Mouse (Mus musculus) limb, embryonic 11.5 days (tissue): ENCODE measurements at regions not wholly inside any gene's neighbourhood (a gene's known extent, or its start where the extent isn't known, plus 50 kb on each side); places are given as distances from the start of the nearest gene placed in this dataset.

ENCODE experiments used
- ATAC-seq: fragments of 200-750 bp; cut with Nextera tagmentation; 2 replicates; pipeline ENCODE4 v1.8.0; 2017; ENCODE audit warnings: low read depth; ENCODE audit not compliant: insufficient number of reproducible peaks, low FRiP score, low TSS enrichment
- DNase-seq: peaks from one replicate; pipeline ENCODE4 v3.0.0-alpha.2; 2015; ENCODE audit warnings: low spot score
- H3K27ac ChIP-seq: fragments of 300-500 bp; sonication (generic); replicated peaks from 2 replicates; pipeline ENCODE4 v1.5.1; 2014; ENCODE audit warnings: low read depth, mild to moderate bottlenecking, low read length
- H3K27me3 ChIP-seq: fragments of 300-500 bp; sonication (generic); 2 replicates; pipeline ENCODE4 v1.6.1; 2014; ENCODE audit warnings: mild to moderate bottlenecking, low read length, mixed read lengths; ENCODE audit not compliant: control insufficient read depth, insufficient read depth
- H3K36me3 ChIP-seq: fragments of 300-500 bp; sonication (generic); 2 replicates; pipeline ENCODE4 v1.6.1; 2014; ENCODE audit warnings: mild to moderate bottlenecking, low read length, moderate library complexity, mixed read lengths; ENCODE audit not compliant: control insufficient read depth, insufficient read depth
- H3K4me1 ChIP-seq: fragments of 300-500 bp; sonication (generic); 2 replicates; pipeline ENCODE4 v1.6.1; 2014; ENCODE audit warnings: low read length, mixed read lengths; ENCODE audit not compliant: control insufficient read depth, insufficient read depth
- H3K4me2 ChIP-seq: fragments of 300-500 bp; sonication (generic); 2 replicates; pipeline ENCODE4 v1.6.1; 2014; ENCODE audit warnings: low read depth, mild to moderate bottlenecking, moderate library complexity; ENCODE audit not compliant: severe bottlenecking
- H3K4me3 ChIP-seq: fragments of 300-500 bp; sonication (generic); 2 replicates; pipeline ENCODE4 v1.5.1; 2014; ENCODE audit warnings: low read depth, low read length
- H3K9ac ChIP-seq: fragments of 300-500 bp; sonication (generic); 2 replicates; pipeline ENCODE4 v1.6.1; 2014; ENCODE audit warnings: mild to moderate bottlenecking, low read length
- H3K9me3 ChIP-seq: fragments of 300-500 bp; sonication (generic); 2 replicates; pipeline ENCODE4 v1.6.1; 2016; ENCODE audit warnings: low read length; ENCODE audit not compliant: control insufficient read depth
- WGBS: fragments of 180-500 bp; shearing (Covaris S2); extraction: QIAGEN DNeasy Blood & Tissue Kit; methylation state at CpG from one replicate; pipeline ENCODE4 v1.1.7; 2014; 5-methylcytosine and 5-hydroxymethylcytosine counted together

DNA sequence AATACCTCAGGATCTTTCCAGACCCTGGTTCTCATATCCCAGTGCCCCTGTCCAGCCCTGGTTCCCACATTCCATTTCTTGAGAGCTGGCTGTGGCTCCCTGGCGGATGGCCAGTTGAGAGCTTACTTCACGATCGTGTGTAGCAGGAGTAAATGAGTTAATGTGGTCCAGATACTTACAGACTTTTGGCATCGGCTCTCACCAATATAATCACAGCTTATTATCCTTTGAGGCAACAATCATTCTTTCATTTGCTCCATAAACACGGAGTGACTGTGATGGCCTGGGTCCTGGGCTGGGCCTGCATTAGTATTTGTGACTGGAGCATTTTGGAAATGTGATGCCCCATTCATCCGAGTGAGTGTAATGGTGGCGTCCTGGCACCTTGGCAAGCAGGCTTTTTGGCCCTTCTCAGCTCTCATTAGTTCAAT lies 103.5 kb downstream of the Btg1 start:
- no peak for ATAC-seq
- H3K27ac ChIP-seq, result no peak overlapping the region
- no peak overlapping the region for H3K4me2 ChIP-seq
- H3K4me3 ChIP-seq, result no peak overlapping the region
- WGBS, result 56% methylated on average over 7 of the region's 7 CpGs
- no peaks in the 10 kb centered on the region for H3K36me3 ChIP-seq
- H3K9me3 ChIP-seq, result no peaks in the 10 kb centered on the region
- peaks cover 6% of the 10 kb centered on the region; the same call in 1 of the 2 replicates for H3K4me1 ChIP-seq
- no peak overlapping the region for H3K9ac ChIP-seq
- no peaks in the 10 kb centered on the region for H3K27me3 ChIP-seq
- DNase-seq, result no peak

- Histone ChIP-seq H3K9me3 (no peaks in the 10 kb centered on the region), H3K4me2 (no peak overlapping the region), H3K9ac (no peak overlapping the region), H3K27me3 (no peaks in the 10 kb centered on the region), H3K4me3 (no peak overlapping the region), H3K36me3 (no peaks in the 10 kb centered on the region), H3K27ac (no peak overlapping the region), H3K4me1 (peaks cover 6% of the 10 kb centered on the region; the same call in 1 of the 2 replicates)
- DNase-seq, result no peak
- ATAC-seq, result no peak
- WGBS, result 65% methylated on average over 9 of the region's 9 CpGs
Observed at GRCm38 (mm10) chr10:96720956-96721688, 104.3 kb downstream of the Btg1 start.

GRCm38 (mm10) chr10:96722491-96722890 lies 105.7 kb downstream of the Btg1 start:
- Histone ChIP-seq H3K9ac (no peak overlapping the region), H3K4me2 (no peak overlapping the region), H3K4me1 (peaks cover 6% of the 10 kb centered on the region; the same call in 1 of the 2 replicates), H3K36me3 (no peaks in the 10 kb centered on the region), H3K4me3 (no peak overlapping the region), H3K27me3 (no peaks in the 10 kb centered on the region), H3K9me3 (no peaks in the 10 kb centered on the region), H3K27ac (no peak overlapping the region)
- ATAC-seq (peak; percentile 86), DNase-seq (peak; percentile 79)
- WGBS, result 22% methylated on average over 9 of the region's 9 CpGs

DNA sequence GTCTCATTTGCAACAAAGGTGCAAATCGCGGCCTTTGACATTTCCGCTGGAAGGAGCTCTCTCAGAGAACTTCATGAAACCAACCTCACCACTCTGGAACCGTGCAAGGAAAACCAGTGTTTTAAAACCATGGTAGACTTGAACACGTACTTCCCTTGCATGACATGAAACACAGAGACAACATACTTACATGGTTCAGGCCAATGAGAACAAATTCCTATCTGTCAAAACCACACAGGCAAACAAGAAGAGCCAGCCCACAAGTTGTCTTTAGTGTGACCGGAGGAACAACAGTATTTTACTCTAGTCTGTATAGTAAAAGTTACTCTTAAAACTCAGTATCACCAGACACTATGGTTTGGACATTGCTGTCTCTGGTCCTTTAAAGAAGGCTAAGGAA lies 106.3 kb downstream of the Btg1 start:
- peaks cover 6% of the 10 kb centered on the region; the same call in 1 of the 2 replicates for H3K4me1 ChIP-seq
- H3K27me3 ChIP-seq, result no peaks in the 10 kb centered on the region
- DNase-seq, result no peak
- no peak overlapping the region for H3K9ac ChIP-seq
- H3K4me3 ChIP-seq, result no peak overlapping the region
- H3K4me2 ChIP-seq, result no peak overlapping the region
- no peaks in the 10 kb centered on the region for H3K36me3 ChIP-seq
- no peaks in the 10 kb centered on the region for H3K9me3 ChIP-seq
- H3K27ac ChIP-seq, result no peak overlapping the region
- 91% methylated on average over 6 of the region's 6 CpGs for WGBS
- ATAC-seq, result no peak

GRCm38 (mm10) chr10:96724436-96725175 lies 107.8 kb downstream of the Btg1 start:
- no peak overlapping the region for H3K27ac ChIP-seq
- H3K27me3 ChIP-seq, result no peaks in the 10 kb centered on the region
- ATAC-seq (0 out of 2 replicates have a peak, but pooled peaks have one; percentile 17), DNase-seq (no peak)
- 33% methylated on average over 11 of the region's 11 CpGs for WGBS
- H3K4me1 ChIP-seq, result peaks cover 6% of the 10 kb centered on the region; the same call in 1 of the 2 replicates
- no peak overlapping the region for H3K4me3 ChIP-seq
- H3K9me3 ChIP-seq, result no peaks in the 10 kb centered on the region
- H3K36me3 ChIP-seq, result no peaks in the 10 kb centered on the region
- H3K4me2 ChIP-seq, result no peak overlapping the region
- H3K9ac ChIP-seq, result no peak overlapping the region

- Histone ChIP-seq H3K4me1 (peaks cover 6% of the 10 kb centered on the region; the same call in 1 of the 2 replicates), H3K9ac (no peak overlapping the region), H3K9me3 (no peaks in the 10 kb centered on the region), H3K27ac (no peak overlapping the region), H3K4me3 (no peak overlapping the region), H3K36me3 (no peaks in the 10 kb centered on the region), H3K27me3 (no peaks in the 10 kb centered on the region), H3K4me2 (no peak overlapping the region)
- DNase-seq, result no peak
- no peak for ATAC-seq
- 88% methylated on average over 12 of the region's 12 CpGs for WGBS
Observed at GRCm38 (mm10) chr10:96726801-96727780, 110.3 kb downstream of the Btg1 start.

- Histone ChIP-seq H3K36me3 (no peaks in the 10 kb centered on the region), H3K9ac (no peak overlapping the region), H3K9me3 (no peaks in the 10 kb centered on the region), H3K27ac (no peak overlapping the region), H3K4me1 (no peaks in the 10 kb centered on the region), H3K4me3 (no peak overlapping the region), H3K27me3 (no peaks in the 10 kb centered on the region), H3K4me2 (no peak overlapping the region)
- 50% methylated on average over 5 of the region's 5 CpGs for WGBS
- ATAC-seq (no peak), DNase-seq (no peak)
Observed at GRCm38 (mm10) chr10:96733581-96733980, 116.8 kb downstream of the Btg1 start.

GRCm38 (mm10) chr10:96735146-96735545 lies 118.3 kb downstream of the Btg1 start:
- Histone ChIP-seq H3K9ac (no peak overlapping the region), H3K4me1 (no peaks in the 10 kb centered on the region), H3K36me3 (no peaks in the 10 kb centered on the region), H3K4me2 (no peak overlapping the region), H3K27ac (no peak overlapping the region), H3K4me3 (no peak overlapping the region), H3K9me3 (no peaks in the 10 kb centered on the region), H3K27me3 (no peaks in the 10 kb centered on the region)
- ATAC-seq (no peak), DNase-seq (no peak)
- WGBS, result 94% methylated on average over 11 of the region's 11 CpGs
